Mouse (Mus musculus): ENCODE measurements around the gene Kcnip1.

GRCm38 (mm10) chr11:34007616-34008015 lies 14.7 kb upstream of the Kcnip1 start:
- no peak for TF ChIP-seq EP300 (IDR thresholded peaks at IDR 0.05; ENCODE audit: low read depth)
- TF ChIP-seq CTCF (IDR thresholded peaks at IDR 0.05; ENCODE audit: low read depth): no peak
